Mouse (Mus musculus): ENCODE measurements around the gene Rbm20. TPM values are rescaled to one million over a fixed set of nuclear protein-coding genes. Genes with fewer than 3 reads are reported as not detected.

The Rbm20 gene
- polyA plus RNA-seq, 1 experiment, result 0.22 TPM

DNA sequence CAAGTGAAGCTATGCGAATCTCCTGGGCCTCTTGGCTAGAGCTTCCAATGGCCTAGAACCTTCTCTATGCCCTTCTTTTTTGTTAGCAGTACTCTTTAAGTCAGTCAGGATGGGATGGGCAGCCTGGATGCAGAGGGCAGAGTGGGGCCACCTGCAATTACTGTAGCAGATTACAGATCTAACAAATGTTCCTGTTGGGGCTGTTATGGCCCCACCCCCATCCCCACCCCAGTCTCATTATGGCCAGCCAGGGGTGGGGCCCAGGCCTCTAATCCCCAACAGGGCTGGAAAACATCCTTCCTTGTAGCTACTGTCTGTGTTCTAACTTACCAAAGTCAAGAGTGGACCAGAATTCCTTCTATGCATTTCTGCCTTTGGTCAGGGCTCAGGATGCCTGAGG, 191.7 kb downstream of the Rbm20 start:
- Histone ChIP-seq H3K27ac (ENCODE audit: insufficient read depth, low read length) (peak overlapping the region; percentile 75), H3K4me3 (ENCODE audit: extremely low read depth, insufficient read depth, insufficient read length) (no peak overlapping the region), H3K4me1 (ENCODE audit: control insufficient read depth, insufficient read depth, insufficient read length) (peaks cover 29% of the 10 kb centered on the region; the same call in 1 of the 2 replicates), H3K27me3 (ENCODE audit: control insufficient read depth, insufficient read depth, low read length) (no peaks in the 10 kb centered on the region), H3K36me3 (ENCODE audit: control insufficient read depth, insufficient read depth, low read length) (no peaks in the 10 kb centered on the region)
- WGBS, result 94% methylated on average over 1 of the region's 1 CpGs
- TF ChIP-seq CTCF (IDR thresholded peaks at IDR 0.05; ENCODE audit: extremely low read depth, insufficient read depth, insufficient read length, insufficient replicate concordance) (no peak), POLR2A (IDR thresholded peaks at IDR 0.05; ENCODE audit: low read depth, low read length) (no peak)
- DNase-seq (ENCODE audit: low read depth in 1 of 2, low spot score in 2 of 2), result no peak

- Histone ChIP-seq H3K4me1 (ENCODE audit: control insufficient read depth, insufficient read depth, insufficient read length) (peaks cover 29% of the 10 kb centered on the region; the same call in 1 of the 2 replicates), H3K27me3 (ENCODE audit: control insufficient read depth, insufficient read depth, low read length) (no peaks in the 10 kb centered on the region), H3K4me3 (ENCODE audit: extremely low read depth, insufficient read depth, insufficient read length) (no peak overlapping the region), H3K36me3 (ENCODE audit: control insufficient read depth, insufficient read depth, low read length) (no peaks in the 10 kb centered on the region), H3K27ac (ENCODE audit: insufficient read depth, low read length) (peak overlapping the region; percentile 75)
- no peak for TF ChIP-seq CTCF (IDR thresholded peaks at IDR 0.05; ENCODE audit: extremely low read depth, insufficient read depth, insufficient read length, insufficient replicate concordance)
- TF ChIP-seq POLR2A (IDR thresholded peaks at IDR 0.05; ENCODE audit: low read depth, low read length), result no peak
- 16% methylated on average over 4 of the region's 4 CpGs for WGBS
- DNase-seq (ENCODE audit: low read depth in 1 of 2, low spot score in 2 of 2), result peak; percentile 32 to 75
Observed at GRCm38 (mm10) chr19:53869427-53870385, 192.6 kb downstream of the Rbm20 start.

GRCm38 (mm10) chr19:53870568-53870967, 193.5 kb downstream of the Rbm20 start:
- H3K36me3 ChIP-seq (ENCODE audit: control insufficient read depth, insufficient read depth, low read length), result no peaks in the 10 kb centered on the region
- peak overlapping the region; percentile 65 for H3K27ac ChIP-seq (ENCODE audit: insufficient read depth, low read length)
- peaks cover 29% of the 10 kb centered on the region; the same call in 1 of the 2 replicates for H3K4me1 ChIP-seq (ENCODE audit: control insufficient read depth, insufficient read depth, insufficient read length)
- WGBS, result 72% methylated on average over 2 of the region's 2 CpGs
- TF ChIP-seq POLR2A (IDR thresholded peaks at IDR 0.05; ENCODE audit: low read depth, low read length) (no peak), CTCF (IDR thresholded peaks at IDR 0.05; ENCODE audit: extremely low read depth, insufficient read depth, insufficient read length, insufficient replicate concordance) (no peak)
- H3K27me3 ChIP-seq (ENCODE audit: control insufficient read depth, insufficient read depth, low read length), result no peaks in the 10 kb centered on the region
- no peak for DNase-seq (ENCODE audit: low read depth in 1 of 2, low spot score in 2 of 2)
- no peak overlapping the region for H3K4me3 ChIP-seq (ENCODE audit: extremely low read depth, insufficient read depth, insufficient read length)

DNA sequence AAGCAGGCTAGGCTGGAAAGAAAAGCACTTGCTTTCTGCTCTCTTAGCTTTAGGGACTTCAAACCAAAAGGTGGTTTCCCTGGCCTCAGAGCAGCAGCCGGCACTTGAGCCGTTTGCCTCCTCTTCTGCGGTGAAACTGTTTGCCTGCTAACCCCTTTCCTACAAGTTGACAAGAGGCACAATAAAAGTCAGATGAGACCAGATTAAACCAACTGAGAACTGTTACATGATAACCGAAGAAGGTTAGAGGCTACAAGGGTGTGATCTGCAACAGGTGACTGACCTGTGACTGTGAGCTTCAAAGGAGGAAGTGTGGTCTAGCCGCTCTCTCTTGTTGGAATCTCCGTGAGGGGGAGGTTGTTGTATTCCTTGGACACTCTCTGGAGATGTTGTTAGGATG, 194.4 kb downstream of the Rbm20 start:
- peaks cover 29% of the 10 kb centered on the region; the same call in 1 of the 2 replicates for H3K4me1 ChIP-seq (ENCODE audit: control insufficient read depth, insufficient read depth, insufficient read length)
- H3K36me3 ChIP-seq (ENCODE audit: control insufficient read depth, insufficient read depth, low read length), result no peaks in the 10 kb centered on the region
- H3K4me3 ChIP-seq (ENCODE audit: extremely low read depth, insufficient read depth, insufficient read length), result no peak overlapping the region
- TF ChIP-seq CTCF (IDR thresholded peaks at IDR 0.05; ENCODE audit: extremely low read depth, insufficient read depth, insufficient read length, insufficient replicate concordance), result no peak
- no peak for TF ChIP-seq POLR2A (IDR thresholded peaks at IDR 0.05; ENCODE audit: low read depth, low read length)
- no peaks in the 10 kb centered on the region for H3K27me3 ChIP-seq (ENCODE audit: control insufficient read depth, insufficient read depth, low read length)
- peak in 1 of 2 experiments; percentile 30 for DNase-seq (ENCODE audit: low read depth in 1 of 2, low spot score in 2 of 2)
- peak overlapping the region; percentile 75 for H3K27ac ChIP-seq (ENCODE audit: insufficient read depth, low read length)
- 42% methylated on average over 6 of the region's 6 CpGs for WGBS

DNA sequence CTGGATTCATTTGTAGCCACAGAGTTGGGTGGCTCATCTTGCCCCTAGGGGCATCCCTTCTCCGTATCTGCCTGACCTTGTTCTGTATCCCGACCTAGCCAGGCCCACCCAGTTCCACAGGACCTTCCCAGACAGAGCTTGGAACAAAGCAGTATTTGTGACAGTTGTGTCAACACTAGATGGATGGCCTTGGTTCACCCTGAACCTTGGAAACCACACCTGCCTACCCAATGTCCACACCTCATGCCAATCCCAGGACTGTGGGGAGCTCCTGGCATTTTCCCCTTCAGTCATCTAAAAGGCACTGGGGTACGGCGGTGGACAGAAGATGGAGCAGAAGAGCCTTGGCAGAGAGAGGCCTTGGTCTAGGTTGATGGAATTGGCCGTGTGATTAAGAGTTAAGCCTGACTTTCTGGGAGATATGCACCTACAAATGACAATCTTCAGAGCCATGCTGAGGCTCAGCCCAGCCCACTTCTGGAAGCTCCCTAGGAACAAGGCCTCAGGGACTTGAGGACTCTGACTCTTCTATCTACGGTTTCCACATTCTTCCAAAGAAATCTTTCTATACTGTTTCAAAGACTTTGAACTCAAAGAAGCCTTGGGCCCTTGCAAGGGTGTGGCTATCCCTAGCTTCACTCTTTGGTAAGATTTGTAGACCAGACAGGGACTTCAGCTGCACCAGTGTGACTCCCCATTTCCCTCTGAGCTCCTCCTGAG, 196.0 kb downstream of the Rbm20 start:
- Histone ChIP-seq H3K4me1 (ENCODE audit: control insufficient read depth, insufficient read depth, insufficient read length) (peaks cover 27% of the 10 kb centered on the region; the same call in 1 of the 2 replicates), H3K36me3 (ENCODE audit: control insufficient read depth, insufficient read depth, low read length) (no peaks in the 10 kb centered on the region), H3K4me3 (ENCODE audit: extremely low read depth, insufficient read depth, insufficient read length) (no peak overlapping the region), H3K27me3 (ENCODE audit: control insufficient read depth, insufficient read depth, low read length) (no peaks in the 10 kb centered on the region), H3K27ac (ENCODE audit: insufficient read depth, low read length) (no peak overlapping the region)
- 91% methylated on average over 6 of the region's 6 CpGs for WGBS
- no peak for DNase-seq (ENCODE audit: low read depth in 1 of 2, low spot score in 2 of 2)
- TF ChIP-seq CTCF (IDR thresholded peaks at IDR 0.05; ENCODE audit: extremely low read depth, insufficient read depth, insufficient read length, insufficient replicate concordance), result no peak
- TF ChIP-seq POLR2A (IDR thresholded peaks at IDR 0.05; ENCODE audit: low read depth, low read length), result no peak

GRCm38 (mm10) chr19:53875246-53875645, 198.1 kb downstream of the Rbm20 start:
- no peaks in the 10 kb centered on the region for H3K36me3 ChIP-seq (ENCODE audit: control insufficient read depth, insufficient read depth, low read length)
- H3K4me1 ChIP-seq (ENCODE audit: control insufficient read depth, insufficient read depth, insufficient read length), result peaks cover 13% of the 10 kb centered on the region; the same call in 1 of the 2 replicates
- WGBS, result 88% methylated on average over 6 of the region's 6 CpGs
- H3K27ac ChIP-seq (ENCODE audit: insufficient read depth, low read length), result no peak overlapping the region
- H3K27me3 ChIP-seq (ENCODE audit: control insufficient read depth, insufficient read depth, low read length), result no peaks in the 10 kb centered on the region
- DNase-seq (ENCODE audit: low read depth in 1 of 2, low spot score in 2 of 2), result no peak
- TF ChIP-seq POLR2A (IDR thresholded peaks at IDR 0.05; ENCODE audit: low read depth, low read length), result no peak
- TF ChIP-seq CTCF (IDR thresholded peaks at IDR 0.05; ENCODE audit: extremely low read depth, insufficient read depth, insufficient read length, insufficient replicate concordance), result no peak
- no peak overlapping the region for H3K4me3 ChIP-seq (ENCODE audit: extremely low read depth, insufficient read depth, insufficient read length)
